Mouse (Mus musculus) stomach, postnatal 0 days (tissue): ENCODE measurements around the gene Slc12a7. TPM values are rescaled to one million over a fixed set of nuclear protein-coding genes. Genes with fewer than 3 reads are reported as not detected.
A peak's percentile ranks its signal among the peaks of the same experiment; 100 is the strongest.

Source experiments
- ATAC-seq: fragments of 200-750 bp; cut with Nextera tagmentation; 2 replicates; pipeline ENCODE4 v1.8.0; 2017; ENCODE audit not compliant: low FRiP score, low TSS enrichment
- DNase-seq: peaks from one replicate; pipeline ENCODE4 v3.0.0-alpha.2; 2016; ENCODE audit warnings: low spot score
- H3K27ac ChIP-seq: fragments of 300-500 bp; sonication (generic); replicated peaks from 2 replicates; pipeline ENCODE4 v1.5.1; 2014; ENCODE audit warnings: mild to moderate bottlenecking, control low read depth
- H3K27me3 ChIP-seq: fragments of 300-500 bp; sonication (generic); 2 replicates; pipeline ENCODE4 v1.6.1; 2014; ENCODE audit warnings: low read length; ENCODE audit not compliant: control insufficient read depth, insufficient read depth
- H3K36me3 ChIP-seq: fragments of 300-500 bp; sonication (generic); 2 replicates; pipeline ENCODE4 v1.6.1; 2014; ENCODE audit warnings: low read length, mixed read lengths; ENCODE audit not compliant: control insufficient read depth, insufficient read depth
- H3K4me1 ChIP-seq: fragments of 300-500 bp; sonication (generic); replicated peaks from 2 replicates; pipeline ENCODE4 v1.6.1; 2014; ENCODE audit warnings: antibody characterized with exemption; ENCODE audit not compliant: control insufficient read depth, insufficient read depth
- H3K4me2 ChIP-seq: fragments of 300-500 bp; sonication (generic); replicated peaks from 2 replicates; pipeline ENCODE4 v1.6.1; 2014; ENCODE audit warnings: low read depth, mild to moderate bottlenecking, control low read depth, moderate library complexity
- H3K4me3 ChIP-seq: fragments of 300-500 bp; sonication (generic); 2 replicates; pipeline ENCODE4 v1.5.1; 2014; ENCODE audit warnings: low read depth, low read length, control low read depth
- H3K9ac ChIP-seq: fragments of 300-500 bp; sonication (generic); 2 replicates; pipeline ENCODE4 v1.6.1; 2014; ENCODE audit warnings: mild to moderate bottlenecking, low read length, control low read depth, mixed read lengths
- H3K9me3 ChIP-seq: fragments of 300-500 bp; sonication (generic); 2 replicates; pipeline ENCODE4 v1.6.1; 2016; ENCODE audit warnings: low read length; ENCODE audit not compliant: control insufficient read depth
- CTCF ChIP-seq: IDR thresholded peaks from 2 replicates; pipeline ENCODE4 v1.5.1; 2016; ENCODE audit warnings: antibody characterized with exemption, low read depth, mild to moderate bottlenecking, moderate library complexity
- EP300 ChIP-seq: optimal IDR thresholded peaks from 2 replicates; pipeline ENCODE3; 2016; ENCODE audit warnings: antibody characterized with exemption
- WGBS: fragments of 180-500 bp; shearing (Covaris S2); extraction: QIAGEN DNeasy Blood & Tissue Kit; methylation state at CpG from one replicate; pipeline ENCODE4 v1.1.7; 2014; 5-methylcytosine and 5-hydroxymethylcytosine counted together
- polyA plus RNA-seq: library from polyadenylated mRNA; unstranded; fragments of >200 nt; fragmentation: Nextera tagmentation; extraction: Ambion mirVana; gene quantifications from 2 replicates; pipeline ENCODE4 v1.2.1, GENCODE M21; 2015

The Slc12a7 gene
- polyA plus RNA-seq, 1 experiment from 2014 or later: 17.9 TPM

DNA sequence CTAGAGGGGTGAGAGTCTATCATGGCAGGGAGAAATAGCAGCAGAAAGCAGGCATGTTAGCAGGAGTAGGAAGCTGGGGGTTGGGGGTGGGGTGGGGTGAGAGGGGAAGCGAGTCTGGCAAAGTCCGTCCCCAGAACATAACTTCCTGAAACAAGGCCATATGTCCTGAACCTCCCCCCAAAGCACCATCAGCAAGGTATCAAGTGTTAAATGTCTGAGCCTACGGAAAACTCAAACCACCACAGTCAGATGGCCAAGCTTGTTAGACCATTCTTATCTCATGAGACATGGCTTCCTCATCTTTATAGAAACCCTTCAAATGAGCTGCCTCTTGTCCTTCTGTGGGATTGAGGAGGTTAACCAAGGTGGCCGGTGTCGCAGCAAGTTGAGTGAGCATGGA lies 60.3 kb downstream of the Slc12a7 start:
- no peaks in the 10 kb centered on the region for H3K9me3 ChIP-seq
- DNase-seq (no peak), ATAC-seq (no peak)
- no peak overlapping the region for H3K4me3 ChIP-seq
- no peak overlapping the region for H3K27ac ChIP-seq
- no peak overlapping the region for H3K4me2 ChIP-seq
- no peak overlapping the region for H3K9ac ChIP-seq
- TF ChIP-seq EP300: no peak
- no peak for TF ChIP-seq CTCF
- H3K36me3 ChIP-seq: peaks cover 4% of the 10 kb centered on the region; the same call in 1 of the 2 replicates
- WGBS: 84% methylated on average over 5 of the region's 5 CpGs
- H3K4me1 ChIP-seq: no peaks in the 10 kb centered on the region
- H3K27me3 ChIP-seq: no peaks in the 10 kb centered on the region

GRCm38 (mm10) chr13:73799110-73799509 lies 66.2 kb downstream of the Slc12a7 start:
- Histone ChIP-seq H3K9me3 (no peaks in the 10 kb centered on the region), H3K36me3 (peaks cover 16% of the 10 kb centered on the region), H3K27ac (no peak overlapping the region), H3K4me3 (no peak overlapping the region), H3K27me3 (no peaks in the 10 kb centered on the region), H3K4me1 (no peaks in the 10 kb centered on the region), H3K9ac (no peak overlapping the region), H3K4me2 (no peak overlapping the region)
- no peak for DNase-seq
- TF ChIP-seq CTCF (no peak), EP300 (no peak)
- 86% methylated on average over 5 of the region's 5 CpGs for WGBS
- ATAC-seq: no peak

- Histone ChIP-seq H3K4me1 (no peaks in the 10 kb centered on the region), H3K4me2 (no peak overlapping the region), H3K27ac (peak overlapping the region; percentile 63), H3K4me3 (no peak overlapping the region), H3K36me3 (peaks cover 20% of the 10 kb centered on the region), H3K27me3 (no peaks in the 10 kb centered on the region), H3K9me3 (no peaks in the 10 kb centered on the region), H3K9ac (no peak overlapping the region)
- 74% methylated on average over 8 of the region's 8 CpGs for WGBS
- peak; percentile 39 for DNase-seq
- peak; percentile 83 for ATAC-seq
- TF ChIP-seq EP300 (no peak), CTCF (no peak)
Measured at GRCm38 (mm10) chr13:73803450-73804178, 70.7 kb downstream of the Slc12a7 start.

- no peaks in the 10 kb centered on the region for H3K27me3 ChIP-seq
- ATAC-seq (no peak), DNase-seq (no peak)
- no peaks in the 10 kb centered on the region for H3K9me3 ChIP-seq
- 85% methylated on average over 5 of the region's 5 CpGs for WGBS
- peaks cover 12% of the 10 kb centered on the region for H3K36me3 ChIP-seq
- no peak overlapping the region for H3K27ac ChIP-seq
- no peak overlapping the region for H3K9ac ChIP-seq
- H3K4me3 ChIP-seq: no peak overlapping the region
- H3K4me2 ChIP-seq: no peak overlapping the region
- H3K4me1 ChIP-seq: no peaks in the 10 kb centered on the region
- TF ChIP-seq CTCF (no peak), EP300 (no peak)
Measured at GRCm38 (mm10) chr13:73804914-73805313, 72.0 kb downstream of the Slc12a7 start.

GRCm38 (mm10) chr13:73812936-73813335 lies 80.0 kb downstream of the Slc12a7 start:
- H3K36me3 ChIP-seq: peaks cover 2% of the 10 kb centered on the region
- H3K27me3 ChIP-seq: no peaks in the 10 kb centered on the region
- no peak overlapping the region for H3K27ac ChIP-seq
- no peak overlapping the region for H3K9ac ChIP-seq
- H3K4me2 ChIP-seq: no peak overlapping the region
- no peak for ATAC-seq
- H3K9me3 ChIP-seq: no peaks in the 10 kb centered on the region
- DNase-seq: no peak
- no peaks in the 10 kb centered on the region for H3K4me1 ChIP-seq
- H3K4me3 ChIP-seq: no peak overlapping the region
- 93% methylated on average over 3 of the region's 3 CpGs for WGBS
- TF ChIP-seq CTCF (no peak), EP300 (no peak)

GRCm38 (mm10) chr13:73814181-73814580 lies 81.3 kb downstream of the Slc12a7 start:
- WGBS: 93% methylated on average over 7 of the region's 7 CpGs
- no peak for ATAC-seq
- no peak for DNase-seq
- Histone ChIP-seq H3K27ac (no peak overlapping the region), H3K4me3 (no peak overlapping the region), H3K4me1 (no peaks in the 10 kb centered on the region), H3K36me3 (peaks cover 2% of the 10 kb centered on the region), H3K9me3 (no peaks in the 10 kb centered on the region), H3K4me2 (no peak overlapping the region), H3K9ac (no peak overlapping the region), H3K27me3 (no peaks in the 10 kb centered on the region)
- TF ChIP-seq CTCF: no peak
- TF ChIP-seq EP300: no peak
